Comparison of ENCODE assay signal across 19 mouse cellular contexts in genomic region chr3:54990073-54990472, GRCm38 (mm10).
DNase-seq lines count a peak whose midpoint lies in the region; ATAC-seq and TF ChIP-seq lines count a peak whose summit lies in the region.
"Had no signal": no experiment of that assay in that cellular context is flagged by ENCODE, and none has a peak within 500 bp of the region (broad histone marks: within the 10 kb centered on the region; RNA-seq: fewer than 3 reads in every experiment).

No protein-coding gene starts in this region.

- H3K4me3 ChIP-seq in hindbrain, postnatal 0 days (ENCODE audit: low read length) = no peak overlapping the region
- no peak overlapping the region for H3K4me3 ChIP-seq in hindbrain, embryonic 14.5 days (replicated peaks; ENCODE audit: low read length)
- peak overlapping the region; percentile 30; the same call in 1 of the 2 replicates for H3K4me3 ChIP-seq in E14TG2a.4 (replicated peaks; ENCODE audit: low read length)
- H3K4me3 ChIP-seq: embryonic facial prominence, embryonic 13.5 days; forebrain, embryonic 15.5 days; heart, embryonic 13.5 days; kidney, embryonic 15.5 days; neural tube, embryonic 12.5 days; stomach, embryonic 15.5 days had no signal

- ATAC-seq in hindbrain, postnatal 0 days = no peak
- ATAC-seq in hindbrain, embryonic 14.5 days (ENCODE audit: low FRiP score) = no peak
- ATAC-seq: inflammation-experienced regulatory T-cells, adult 6 months had no signal

- H3K9me3 ChIP-seq in hindbrain, postnatal 0 days (ENCODE audit: low read length) = no peaks in the 10 kb centered on the region
- H3K9me3 ChIP-seq in hindbrain, embryonic 14.5 days (ENCODE audit: control insufficient read depth, low read length) = no peaks in the 10 kb centered on the region
- no peaks in the 10 kb centered on the region for H3K9me3 ChIP-seq in E14TG2a.4 (ENCODE audit: low read length)
- H3K9me3 ChIP-seq: embryonic facial prominence, embryonic 13.5 days; forebrain, embryonic 15.5 days; heart, embryonic 13.5 days; kidney, embryonic 15.5 days; neural tube, embryonic 12.5 days; stomach, embryonic 15.5 days had no signal

- H3K9ac ChIP-seq in hindbrain, postnatal 0 days (replicated peaks; ENCODE audit: low read length) = no peak overlapping the region
- no peak overlapping the region for H3K9ac ChIP-seq in hindbrain, embryonic 14.5 days
- H3K9ac ChIP-seq: embryonic facial prominence, embryonic 13.5 days; forebrain, embryonic 15.5 days; heart, embryonic 13.5 days; kidney, embryonic 15.5 days; neural tube, embryonic 12.5 days; stomach, embryonic 15.5 days had no signal

- no peak overlapping the region for H3K27ac ChIP-seq in hindbrain, postnatal 0 days
- H3K27ac ChIP-seq in hindbrain, embryonic 14.5 days = no peak overlapping the region
- H3K27ac ChIP-seq: embryonic facial prominence, embryonic 13.5 days; forebrain, embryonic 15.5 days; heart, embryonic 13.5 days; kidney, embryonic 15.5 days; neural tube, embryonic 12.5 days; stomach, embryonic 15.5 days had no signal

- no peak for TF ChIP-seq CTCF in hindbrain, postnatal 0 days (IDR thresholded peaks at IDR 0.05; ENCODE audit: low read depth)
- no peak for TF ChIP-seq CTCF in E14TG2a.4 (conservative IDR thresholded peaks at IDR 0.05; ENCODE audit: low read length)

- 0 out of 2 replicates have a peak, but pooled peaks cover 4% of the 10 kb centered on the region for H3K4me1 ChIP-seq in hindbrain, postnatal 0 days (ENCODE audit: insufficient read depth, low read length)
- peaks cover 15% of the 10 kb centered on the region; the same call in 1 of the 2 replicates for H3K4me1 ChIP-seq in hindbrain, embryonic 14.5 days (replicated peaks; ENCODE audit: control insufficient read depth, insufficient read depth, low read length)
- H3K4me1 ChIP-seq in E14TG2a.4 (replicated peaks; ENCODE audit: low read depth, low read length) = peaks cover 75% of the 10 kb centered on the region
- H3K4me1 ChIP-seq: embryonic facial prominence, embryonic 13.5 days; neural tube, embryonic 12.5 days had no signal

- 0 out of 2 replicates have a peak overlapping the region, but pooled peaks have one; percentile 13 for H3K4me2 ChIP-seq in hindbrain, postnatal 0 days (ENCODE audit: low read depth, low read length)
- H3K4me2 ChIP-seq in hindbrain, embryonic 14.5 days (replicated peaks) = no peak overlapping the region
- H3K4me2 ChIP-seq: embryonic facial prominence, embryonic 13.5 days; forebrain, embryonic 15.5 days; heart, embryonic 13.5 days; kidney, embryonic 15.5 days; liver, embryonic 11.5 days; neural tube, embryonic 12.5 days; stomach, embryonic 15.5 days had no signal

- H3K36me3 ChIP-seq in hindbrain, postnatal 0 days (ENCODE audit: insufficient read depth, low read length) = no peaks in the 10 kb centered on the region
- no peaks in the 10 kb centered on the region for H3K36me3 ChIP-seq in hindbrain, embryonic 14.5 days (replicated peaks; ENCODE audit: control insufficient read depth, insufficient read depth)
- H3K36me3 ChIP-seq in E14TG2a.4 (ENCODE audit: insufficient read depth, low read length) = no peaks in the 10 kb centered on the region
- H3K36me3 ChIP-seq: embryonic facial prominence, embryonic 13.5 days; forebrain, embryonic 15.5 days; heart, embryonic 13.5 days; kidney, embryonic 15.5 days; neural tube, embryonic 12.5 days; stomach, embryonic 15.5 days had no signal

- DNase-seq in hindbrain, postnatal 0 days (ENCODE audit: low spot score) = no peak
- DNase-seq in hindbrain, embryonic 14.5 days (ENCODE audit: low spot score) = no peak
- peak; percentile 14 for DNase-seq in NIH3T3 (ENCODE audit: low read depth)
- DNase-seq in embryo, embryonic 9.5 days (ENCODE audit: extremely low spot score) = peak; percentile 4
- DNase-seq in layer of hippocampus, adult 11-12 months (ENCODE audit: low spot score) = no peak
- DNase-seq in heart, postnatal 4 days = no peak
- no peak for DNase-seq in right cerebral cortex, adult 18-20 months
- DNase-seq: cerebellum, adult 18-20 months; thymus, adult 18-20 months; thymus, postnatal 4 days had no signal

- 16% methylated on average over 5 of the region's 5 CpGs for WGBS in hindbrain, postnatal 0 days
- 11% methylated on average over 5 of the region's 5 CpGs for WGBS in hindbrain, embryonic 14.5 days

- H3K27me3 ChIP-seq in hindbrain, postnatal 0 days (ENCODE audit: insufficient read depth, low read length) = no peaks in the 10 kb centered on the region
- no peaks in the 10 kb centered on the region for H3K27me3 ChIP-seq in hindbrain, embryonic 14.5 days (ENCODE audit: control insufficient read depth, insufficient read depth, low read length)
- 0 out of 2 replicates have a peak, but pooled peaks cover 3% of the 10 kb centered on the region for H3K27me3 ChIP-seq in E14TG2a.4 (ENCODE audit: insufficient read depth, low read length)
- H3K27me3 ChIP-seq: forebrain, embryonic 15.5 days; heart, embryonic 13.5 days; kidney, embryonic 15.5 days; neural tube, embryonic 12.5 days; stomach, embryonic 15.5 days had no signal

Comparison
In these comparisons a context has a peak if more than half of its experiments do, and no peak if none do; other contexts are left out.
1. DNase-seq: peak in NIH3T3 (single experiment) and embryo, embryonic 9.5 days (single experiment); none in hindbrain, postnatal 0 days (single experiment), hindbrain, embryonic 14.5 days (single experiment), layer of hippocampus, adult 11-12 months (single experiment), heart, postnatal 4 days (single experiment) and right cerebral cortex, adult 18-20 months (single experiment).